8 mouse cellular contexts compared by ENCODE assay signal in the genomic region with DNA sequence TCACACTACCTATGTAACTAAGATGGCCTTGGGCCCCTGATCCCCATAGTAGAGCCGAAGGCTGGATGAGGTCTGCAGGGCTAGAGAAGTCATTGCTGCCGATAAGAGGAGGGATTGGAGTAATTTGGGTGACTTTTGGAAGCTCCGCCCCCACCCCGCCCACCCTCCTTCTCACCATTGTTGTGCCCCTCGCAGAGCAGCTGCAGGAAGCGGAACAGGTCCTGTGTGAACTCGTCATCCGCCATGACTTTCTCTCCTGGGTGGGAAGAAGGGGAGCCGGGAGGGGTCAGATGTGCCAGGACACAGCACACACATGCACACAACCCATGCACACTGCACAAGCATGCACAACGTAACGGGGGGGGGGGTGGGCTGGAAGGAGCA.
DNase-seq lines count a peak whose midpoint lies in the region; ATAC-seq and TF ChIP-seq lines count a peak whose summit lies in the region.

No protein-coding gene starts in this region.

- no peak for DNase-seq in heart, postnatal 0 days (ENCODE audit: low spot score)
- DNase-seq in heart, adult 18-20 months, result no peak
- DNase-seq in CH12.LX (ENCODE audit: extremely low read depth), result no peak
- DNase-seq in embryonic facial prominence, embryonic 10.5 days (ENCODE audit: low spot score), result peak; percentile 42
- no peak for DNase-seq in cerebellum, adult 9-10 months
- DNase-seq in layer of hippocampus, adult 11-12 months (ENCODE audit: low spot score), result no peak
- no peak for DNase-seq in layer of hippocampus, adult 8-10 months (ENCODE audit: low spot score in 2 of 2)

- H3K4me1 ChIP-seq in heart, postnatal 0 days (ENCODE audit: control insufficient read depth, insufficient read depth), result peaks cover 7% of the 10 kb centered on the region; the same call in 1 of the 2 replicates
- peaks cover 12 to 46% of the 10 kb centered on the region in 2 experiments for H3K4me1 ChIP-seq in CH12.LX (ENCODE audit: control insufficient read depth in 1 of 2, insufficient read depth in 2 of 2)
- H3K4me1 ChIP-seq in embryonic facial prominence, embryonic 10.5 days, result peaks cover 49% of the 10 kb centered on the region
- H3K4me1 ChIP-seq in limb, embryonic 13.5 days, result peaks cover 17% of the 10 kb centered on the region

- TF ChIP-seq POLR2A in CH12.LX (IDR thresholded peaks at IDR 0.05; ENCODE audit: low read depth, low read length), result no peak

- no peaks in the 10 kb centered on the region for H3K79me2 ChIP-seq in CH12.LX (replicated peaks; ENCODE audit: control insufficient read depth, extremely low read depth, insufficient read depth, poor library complexity, severe bottlenecking)

- no peak overlapping the region for H3K9ac ChIP-seq in heart, postnatal 0 days (replicated peaks; ENCODE audit: low read depth, low read length)
- no peak overlapping the region for H3K9ac ChIP-seq in CH12.LX (ENCODE audit: insufficient read depth, low read depth)
- H3K9ac ChIP-seq in limb, embryonic 13.5 days, result no peak overlapping the region

- H3K27me3 ChIP-seq in heart, postnatal 0 days (ENCODE audit: control insufficient read depth, insufficient read depth, low read length), result peaks cover 31% of the 10 kb centered on the region
- no peaks in the 10 kb centered on the region for H3K27me3 ChIP-seq in CH12.LX (replicated peaks)
- H3K27me3 ChIP-seq in embryonic facial prominence, embryonic 10.5 days (replicated peaks; ENCODE audit: low read depth, poor library complexity, severe bottlenecking), result peaks cover 12% of the 10 kb centered on the region; the same call in 1 of the 2 replicates
- H3K27me3 ChIP-seq in limb, embryonic 13.5 days, result no peaks in the 10 kb centered on the region

- 0 out of 2 replicates have a peak overlapping the region, but pooled peaks have one; percentile 13 for H3K4me2 ChIP-seq in heart, postnatal 0 days (ENCODE audit: low read depth, low read length)
- H3K4me2 ChIP-seq in CH12.LX (ENCODE audit: insufficient read depth, low read depth, poor library complexity, severe bottlenecking), result peak overlapping the region; percentile 11; the same call in 1 of the 2 replicates
- H3K4me2 ChIP-seq in limb, embryonic 13.5 days (replicated peaks), result peak overlapping the region; percentile 31; the same call in 1 of the 2 replicates

- in situ Hi-C loops in CH12.LX (cut with MboI; ENCODE audit: low pct_ligation_motif_present, low pct_unique_long_range_greater_than_20kb, low sequenced_read_pairs), result loop anchor here (25.0 kb wide), 1 partner anchor 256 kb away; the partner anchor contains the start of gene Rinl

- H3K9me3 ChIP-seq in heart, postnatal 0 days (replicated peaks; ENCODE audit: control insufficient read depth, low read length), result 0 out of 2 replicates have a peak, but pooled peaks cover 5% of the 10 kb centered on the region
- peaks cover 5% of the 10 kb centered on the region for H3K9me3 ChIP-seq in CH12.LX (replicated peaks; ENCODE audit: low read length)
- peaks cover 7% of the 10 kb centered on the region; the same call in 1 of the 2 replicates for H3K9me3 ChIP-seq in embryonic facial prominence, embryonic 10.5 days
- 0 out of 2 replicates have a peak, but pooled peaks cover 3% of the 10 kb centered on the region for H3K9me3 ChIP-seq in limb, embryonic 13.5 days

- dilution Hi-C loops in CH12.LX (cut with MboI; ENCODE audit: extremely low pct_ligation_motif_present, extremely low pct_unique_long_range_greater_than_20kb, low sequenced_read_pairs), result no loop called here

- H3K36me3 ChIP-seq in heart, postnatal 0 days (replicated peaks; ENCODE audit: control insufficient read depth, insufficient read depth, low read length), result no peaks in the 10 kb centered on the region
- H3K36me3 ChIP-seq in CH12.LX (replicated peaks in 1 of 2; ENCODE audit: control insufficient read depth in 1 of 2, insufficient read depth in 1 of 2, low read length in 1 of 2), result peaks cover 4 to 12% of the 10 kb centered on the region in 2 experiments
- H3K36me3 ChIP-seq in embryonic facial prominence, embryonic 10.5 days (replicated peaks), result peaks cover 4% of the 10 kb centered on the region
- H3K36me3 ChIP-seq in limb, embryonic 13.5 days, result no peaks in the 10 kb centered on the region

- no peak overlapping the region for H3K27ac ChIP-seq in heart, postnatal 0 days (ENCODE audit: low read depth)
- H3K27ac ChIP-seq in CH12.LX (ENCODE audit: insufficient read depth, low read depth), result no peak overlapping the region
- no peak overlapping the region for H3K27ac ChIP-seq in embryonic facial prominence, embryonic 10.5 days (replicated peaks)
- H3K27ac ChIP-seq in limb, embryonic 13.5 days, result no peak overlapping the region

- no peak overlapping the region for H3K4me3 ChIP-seq in heart, postnatal 0 days (ENCODE audit: low read depth, low read length)
- no peak overlapping the region for H3K4me3 ChIP-seq in CH12.LX (replicated peaks in 1 of 3; ENCODE audit: low read depth in 2 of 3, low read length in 2 of 3, poor library complexity in 1 of 3)
- peak overlapping the region; percentile 4; the same call in 1 of the 2 replicates for H3K4me3 ChIP-seq in embryonic facial prominence, embryonic 10.5 days
- no peak overlapping the region for H3K4me3 ChIP-seq in limb, embryonic 13.5 days

- no peak for TF ChIP-seq EP300 in heart, postnatal 0 days (IDR thresholded peaks at IDR 0.05; ENCODE audit: low read depth)
- no peak for TF ChIP-seq EP300 in CH12.LX (IDR thresholded peaks at IDR 0.05; ENCODE audit: low read length)

- TF ChIP-seq RAD21 in CH12.LX (IDR thresholded peaks at IDR 0.05; ENCODE audit: low read depth, low read length), result no peak

- ATAC-seq in heart, postnatal 0 days (ENCODE audit: insufficient read depth, low read depth), result no peak
- ATAC-seq in limb, embryonic 13.5 days (ENCODE audit: low FRiP score, low read depth), result no peak

- TF ChIP-seq CTCF in heart, postnatal 0 days (IDR thresholded peaks at IDR 0.05; ENCODE audit: low read depth), result no peak
- no peak for TF ChIP-seq CTCF in CH12.LX (conservative IDR thresholded peaks at IDR 0.05 in 1 of 2, IDR thresholded peaks at IDR 0.05 in 1 of 2; ENCODE audit: low read depth in 2 of 2, low read length in 2 of 2)

- 54% methylated on average over 11 of the region's 11 CpGs for WGBS in heart, postnatal 0 days
- 47% methylated on average over 11 of the region's 11 CpGs for WGBS in embryonic facial prominence, embryonic 10.5 days
- WGBS in limb, embryonic 13.5 days, result 44% methylated on average over 11 of the region's 11 CpGs

TF ChIP-seq in CH12.LX, 34 proteins besides CTCF, POLR2A, EP300 and RAD21:
- TF ChIP-seq MAFK (IDR thresholded peaks at IDR 0.05; ENCODE audit: insufficient replicate concordance, low read length) (no peak), USF2 (conservative IDR thresholded peaks at IDR 0.05; ENCODE audit: low read depth, low read length) (no peak), JUND (conservative IDR thresholded peaks at IDR 0.05; ENCODE audit: low read depth, low read length) (no peak), E2F4 (IDR thresholded peaks at IDR 0.05; ENCODE audit: insufficient replicate concordance, low read depth, low read length) (no peak), ZMIZ1 (IDR thresholded peaks at IDR 0.05; ENCODE audit: low read depth, low read length) (no peak), CHD1 (IDR thresholded peaks at IDR 0.05; ENCODE audit: low read depth, low read length) (no peak), MYC (IDR thresholded peaks at IDR 0.05; ENCODE audit: low read depth, low read length) (no peak), TBP (conservative IDR thresholded peaks at IDR 0.05; ENCODE audit: low read depth, low read length) (no peak), USF1 (IDR thresholded peaks at IDR 0.05; ENCODE audit: low read depth, low read length) (no peak)
TF ChIP-seq in CH12.LX: peak in this region for 0.
